Mouse (Mus musculus) heart, embryonic 11.5 days (tissue): ENCODE measurements around the gene Top1. TPM values are rescaled to one million over a fixed set of nuclear protein-coding genes. Genes with fewer than 3 reads are reported as not detected.

ENCODE experiments used
- ATAC-seq: fragments of 200-750 bp; cut with Nextera tagmentation; replicated peaks from 2 replicates; pipeline ENCODE4 v1.8.0; 2017; ENCODE audit warnings: moderate library complexity; ENCODE audit not compliant: insufficient number of reproducible peaks, low FRiP score, low TSS enrichment
- H3K27ac ChIP-seq: fragments of 300-500 bp; sonication (generic); 2 replicates; pipeline ENCODE4 v1.5.1; 2014; ENCODE audit warnings: mild to moderate bottlenecking, low read depth, low read length
- H3K27me3 ChIP-seq: fragments of 300-500 bp; sonication (generic); 2 replicates; pipeline ENCODE4 v1.6.1; 2014; ENCODE audit warnings: mild to moderate bottlenecking, low read length, mixed read lengths; ENCODE audit not compliant: control insufficient read depth, insufficient read depth
- H3K36me3 ChIP-seq: fragments of 300-500 bp; sonication (generic); 2 replicates; pipeline ENCODE4 v1.6.1; 2014; ENCODE audit warnings: mild to moderate bottlenecking, low read length, moderate library complexity, mixed read lengths; ENCODE audit not compliant: control insufficient read depth, insufficient read depth
- H3K4me1 ChIP-seq: fragments of 300-500 bp; sonication (generic); 2 replicates; pipeline ENCODE4 v1.6.1; 2014; ENCODE audit warnings: low read length; ENCODE audit not compliant: control insufficient read depth, insufficient read depth
- H3K4me2 ChIP-seq: fragments of 300-500 bp; sonication (generic); 2 replicates; pipeline ENCODE4 v1.6.1; 2014; ENCODE audit warnings: mild to moderate bottlenecking, moderate library complexity
- H3K4me3 ChIP-seq: fragments of 300-500 bp; sonication (generic); 2 replicates; pipeline ENCODE4 v1.5.1; 2014; ENCODE audit warnings: low read depth, low read length
- H3K9ac ChIP-seq: fragments of 300-500 bp; sonication (generic); 2 replicates; pipeline ENCODE4 v1.6.1; 2014; ENCODE audit warnings: mild to moderate bottlenecking, low read depth, low read length, moderate library complexity
- H3K9me3 ChIP-seq: fragments of 300-500 bp; sonication (generic); replicated peaks from 2 replicates; pipeline ENCODE4 v1.6.1; 2016; ENCODE audit warnings: low read length; ENCODE audit not compliant: control insufficient read depth
- WGBS: fragments of 180-500 bp; shearing (Covaris S2); extraction: QIAGEN DNeasy Blood & Tissue Kit; methylation state at CpG from one replicate; pipeline ENCODE4 v1.1.7; 2014; ENCODE audit not compliant: insufficient replicate concordance; 5-methylcytosine and 5-hydroxymethylcytosine counted together
- polyA plus RNA-seq: library from polyadenylated mRNA; unstranded; fragments of >200 nt; fragmentation: Nextera tagmentation; extraction: Ambion mirVana; gene quantifications from 2 replicates; pipeline ENCODE4 v1.2.1, GENCODE M21; 2014

Top1 gene
- polyA plus RNA-seq, 1 experiment from 2014 or later: 65.4 TPM

- H3K27ac ChIP-seq: no peak overlapping the region
- H3K9ac ChIP-seq: no peak overlapping the region
- peaks cover 34% of the 10 kb centered on the region for H3K36me3 ChIP-seq
- 84% methylated on average over 10 of the region's 10 CpGs for WGBS
- no peak overlapping the region for H3K4me2 ChIP-seq
- peaks cover 35% of the 10 kb centered on the region for H3K4me1 ChIP-seq
- H3K27me3 ChIP-seq: no peaks in the 10 kb centered on the region
- no peak for ATAC-seq
- no peak overlapping the region for H3K4me3 ChIP-seq
- no peaks in the 10 kb centered on the region for H3K9me3 ChIP-seq
Observed at GRCm38 (mm10) chr2:160747075-160747474, 101.4 kb downstream of the Top1 start.

- ATAC-seq: no peak
Observed at GRCm38 (mm10) chr2:160756583-160757203, 111.0 kb downstream of the Top1 start.

GRCm38 (mm10) chr2:160760433-160761184 is 114.9 kb downstream of the Top1 start:
- ATAC-seq: no peak
- Histone ChIP-seq H3K27ac (no peak overlapping the region), H3K36me3 (peaks cover 51% of the 10 kb centered on the region), H3K9ac (no peak overlapping the region), H3K27me3 (no peaks in the 10 kb centered on the region), H3K4me3 (no peak overlapping the region), H3K9me3 (no peaks in the 10 kb centered on the region), H3K4me2 (no peak overlapping the region), H3K4me1 (no peaks in the 10 kb centered on the region)
- WGBS: 87% methylated on average over 9 of the region's 9 CpGs

More at GRCm38 (mm10) chr2:160756583-160757203, 111.0 kb downstream of the Top1 start:
- Histone ChIP-seq H3K4me1 (no peaks in the 10 kb centered on the region), H3K36me3 (peaks cover 76% of the 10 kb centered on the region), H3K9ac (no peak overlapping the region), H3K27me3 (no peaks in the 10 kb centered on the region), H3K4me2 (no peak overlapping the region), H3K4me3 (no peak overlapping the region), H3K9me3 (no peaks in the 10 kb centered on the region), H3K27ac (no peak overlapping the region)
- 83% methylated on average over 6 of the region's 6 CpGs for WGBS

- no peaks in the 10 kb centered on the region for H3K27me3 ChIP-seq
- H3K36me3 ChIP-seq: peaks cover 35% of the 10 kb centered on the region
- H3K4me2 ChIP-seq: no peak overlapping the region
- H3K9ac ChIP-seq: no peak overlapping the region
- H3K4me3 ChIP-seq: no peak overlapping the region
- WGBS: 77% methylated on average over 3 of the region's 3 CpGs
- no peaks in the 10 kb centered on the region for H3K4me1 ChIP-seq
- H3K9me3 ChIP-seq: no peaks in the 10 kb centered on the region
- ATAC-seq: no peak
- no peak overlapping the region for H3K27ac ChIP-seq
Observed at GRCm38 (mm10) chr2:160763816-160764215, 118.1 kb downstream of the Top1 start.

GRCm38 (mm10) chr2:160764386-160764785 is 118.7 kb downstream of the Top1 start:
- Histone ChIP-seq H3K4me3 (no peak overlapping the region), H3K27ac (no peak overlapping the region), H3K27me3 (no peaks in the 10 kb centered on the region), H3K4me2 (no peak overlapping the region), H3K9me3 (no peaks in the 10 kb centered on the region), H3K4me1 (no peaks in the 10 kb centered on the region), H3K36me3 (peaks cover 30% of the 10 kb centered on the region), H3K9ac (no peak overlapping the region)
- 84% methylated on average over 2 of the region's 2 CpGs for WGBS
- no peak for ATAC-seq

- Histone ChIP-seq H3K4me2 (no peak overlapping the region), H3K36me3 (peaks cover 22% of the 10 kb centered on the region), H3K4me1 (no peaks in the 10 kb centered on the region), H3K4me3 (no peak overlapping the region), H3K27me3 (no peaks in the 10 kb centered on the region), H3K27ac (no peak overlapping the region), H3K9ac (no peak overlapping the region), H3K9me3 (no peaks in the 10 kb centered on the region)
- 73% methylated on average over 3 of the region's 3 CpGs for WGBS
- no peak for ATAC-seq
Observed at GRCm38 (mm10) chr2:160765096-160765495, 119.4 kb downstream of the Top1 start.

GRCm38 (mm10) chr2:160766371-160766771 is 120.7 kb downstream of the Top1 start:
- WGBS: 70% methylated on average over 5 of the region's 5 CpGs
- Histone ChIP-seq H3K27ac (no peak overlapping the region), H3K9me3 (no peaks in the 10 kb centered on the region), H3K4me1 (no peaks in the 10 kb centered on the region), H3K27me3 (no peaks in the 10 kb centered on the region), H3K36me3 (peaks cover 17% of the 10 kb centered on the region), H3K9ac (no peak overlapping the region), H3K4me3 (no peak overlapping the region), H3K4me2 (no peak overlapping the region)
- no peak for ATAC-seq

GRCm38 (mm10) chr2:160767201-160767600 is 121.5 kb downstream of the Top1 start:
- no peaks in the 10 kb centered on the region for H3K4me1 ChIP-seq
- no peaks in the 10 kb centered on the region for H3K9me3 ChIP-seq
- no peaks in the 10 kb centered on the region for H3K27me3 ChIP-seq
- H3K4me2 ChIP-seq: no peak overlapping the region
- 88% methylated on average over 2 of the region's 2 CpGs for WGBS
- no peak overlapping the region for H3K27ac ChIP-seq
- ATAC-seq: no peak
- no peak overlapping the region for H3K4me3 ChIP-seq
- H3K36me3 ChIP-seq: peaks cover 9% of the 10 kb centered on the region
- no peak overlapping the region for H3K9ac ChIP-seq
